Comparison of ENCODE assay signal across 8 mouse cellular contexts in the genomic region with DNA sequence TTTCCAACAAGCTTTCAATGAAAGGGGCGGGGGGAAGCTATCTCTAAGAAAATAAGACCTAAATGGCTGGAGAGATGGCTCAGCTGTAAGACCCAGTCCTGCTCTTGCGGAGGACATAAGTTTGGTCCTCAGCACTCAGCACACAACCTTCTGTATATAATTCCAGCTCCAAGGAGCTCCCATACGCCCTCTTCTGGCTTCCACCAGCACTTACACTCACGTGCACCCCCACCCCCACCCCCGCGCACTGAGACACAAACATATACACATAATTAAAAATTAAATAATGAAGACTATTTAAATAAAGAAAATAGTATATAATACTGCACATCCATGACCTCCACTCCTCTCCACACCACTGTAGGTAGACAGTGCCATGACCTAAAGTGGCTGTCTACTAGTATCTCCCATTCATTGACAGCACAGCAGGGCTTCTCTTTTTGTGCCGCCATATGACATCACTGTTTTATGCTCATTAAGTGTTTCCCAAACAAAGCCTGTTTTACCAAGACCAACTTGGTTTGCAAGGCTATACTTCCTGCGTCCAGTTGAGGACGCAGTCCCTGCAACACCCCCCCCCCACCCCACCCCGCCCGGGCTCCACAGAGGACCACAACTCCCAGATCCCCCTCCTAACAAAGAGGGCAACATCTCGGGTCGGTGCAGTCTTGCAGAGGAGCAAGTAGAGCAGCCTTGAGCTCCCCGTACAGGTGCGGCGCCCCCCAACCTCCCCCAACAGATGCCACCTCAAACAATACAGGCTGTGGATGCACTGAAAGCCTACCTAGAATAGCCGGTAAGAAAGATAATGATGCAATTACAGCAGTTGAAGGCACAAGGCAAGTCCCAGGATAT. TPM values are rescaled to one million over a fixed set of nuclear protein-coding genes. Genes with fewer than 3 reads are reported as not detected.
DNase-seq lines count a peak whose midpoint lies in the region; ATAC-seq and TF ChIP-seq lines count a peak whose summit lies in the region.

No protein-coding gene starts in this region.

- 24% methylated on average over 17 of the region's 17 CpGs for WGBS in kidney, postnatal 0 days
- 26% methylated on average over 17 of the region's 17 CpGs for WGBS in intestine, embryonic 16.5 days
- WGBS in neural tube, embryonic 12.5 days: 26% methylated on average over 17 of the region's 17 CpGs

- peak overlapping the region; percentile 40 for H3K4me3 ChIP-seq in kidney, postnatal 0 days (replicated peaks; ENCODE audit: low read depth, low read length)
- H3K4me3 ChIP-seq in cortical plate, adult 2 months (ENCODE audit: insufficient read depth, low read length): peak overlapping the region; percentile 61
- H3K4me3 ChIP-seq in intestine, embryonic 16.5 days (ENCODE audit: low read length): peak overlapping the region; percentile 69
- H3K4me3 ChIP-seq in neural tube, embryonic 12.5 days: peak overlapping the region; percentile 57

- no peak for DNase-seq in kidney, postnatal 0 days (ENCODE audit: low spot score)
- DNase-seq in kidney, adult 9 months: no peak
- DNase-seq in frontal cortex, postnatal 14 days (ENCODE audit: low spot score in 2 of 2): no peak
- no peak for DNase-seq in spleen, postnatal 14 days (ENCODE audit: low spot score in 2 of 2)
- DNase-seq in ovary, postnatal 10 days (ENCODE audit: low spot score): no peak

- no peak for TF ChIP-seq CTCF in kidney, postnatal 0 days (IDR thresholded peaks at IDR 0.05; ENCODE audit: low read depth)
- no peak for TF ChIP-seq CTCF in cortical plate, adult 2 months (IDR thresholded peaks at IDR 0.05; ENCODE audit: extremely low read depth, insufficient read depth, low read length)

- H3K36me3 ChIP-seq in kidney, postnatal 0 days (ENCODE audit: insufficient read depth, low read length): no peaks in the 10 kb centered on the region
- no peaks in the 10 kb centered on the region for H3K36me3 ChIP-seq in intestine, embryonic 16.5 days (ENCODE audit: control insufficient read depth, insufficient read depth, low read length)
- H3K36me3 ChIP-seq in neural tube, embryonic 12.5 days: peaks cover 6% of the 10 kb centered on the region; the same call in 1 of the 2 replicates

- peak overlapping the region; percentile 88 for H3K4me2 ChIP-seq in kidney, postnatal 0 days (ENCODE audit: low read length)
- peak overlapping the region; percentile 97 for H3K4me2 ChIP-seq in intestine, embryonic 16.5 days (ENCODE audit: low read depth, low read length)
- peak overlapping the region; percentile 73 for H3K4me2 ChIP-seq in neural tube, embryonic 12.5 days (replicated peaks)

- no peak for TF ChIP-seq POLR2A in cortical plate, adult 2 months (IDR thresholded peaks at IDR 0.05; ENCODE audit: extremely low read depth, insufficient read depth, low read length)

- H3K4me1 ChIP-seq in kidney, postnatal 0 days (replicated peaks; ENCODE audit: insufficient read depth, low read length): no peaks in the 10 kb centered on the region
- no peaks in the 10 kb centered on the region; the same call in 1 of the 2 replicates for H3K4me1 ChIP-seq in cortical plate, adult 2 months (ENCODE audit: control insufficient read depth, insufficient read depth, low read length)
- H3K4me1 ChIP-seq in intestine, embryonic 16.5 days (ENCODE audit: control insufficient read depth, insufficient read depth, low read length): peaks cover 5% of the 10 kb centered on the region
- peaks cover 13% of the 10 kb centered on the region; the same call in 1 of the 2 replicates for H3K4me1 ChIP-seq in neural tube, embryonic 12.5 days

- ATAC-seq in kidney, postnatal 0 days (replicated peaks; ENCODE audit: low FRiP score, low read depth): peak; percentile 52; the same call in 1 of the 2 replicates
- ATAC-seq in intestine, embryonic 16.5 days: peak; percentile 76
- peak; percentile 70 for ATAC-seq in neural tube, embryonic 12.5 days (ENCODE audit: low FRiP score, low read depth)

- H3K9me3 ChIP-seq in kidney, postnatal 0 days (replicated peaks; ENCODE audit: low read length): no peaks in the 10 kb centered on the region
- H3K9me3 ChIP-seq in intestine, embryonic 16.5 days (ENCODE audit: control insufficient read depth, low read length): no peaks in the 10 kb centered on the region
- no peaks in the 10 kb centered on the region for H3K9me3 ChIP-seq in neural tube, embryonic 12.5 days

- no peaks in the 10 kb centered on the region for H3K27me3 ChIP-seq in kidney, postnatal 0 days (ENCODE audit: insufficient read depth, low read length)
- no peaks in the 10 kb centered on the region for H3K27me3 ChIP-seq in intestine, embryonic 16.5 days (replicated peaks; ENCODE audit: control insufficient read depth, insufficient read depth, low read length)
- no peaks in the 10 kb centered on the region for H3K27me3 ChIP-seq in neural tube, embryonic 12.5 days (replicated peaks)

- H3K27ac ChIP-seq in kidney, postnatal 0 days: no peak overlapping the region
- H3K27ac ChIP-seq in cortical plate, adult 2 months (ENCODE audit: insufficient read depth, low read length): no peak overlapping the region
- peak overlapping the region; percentile 48 for H3K27ac ChIP-seq in intestine, embryonic 16.5 days (ENCODE audit: low read length)
- H3K27ac ChIP-seq in neural tube, embryonic 12.5 days: peak overlapping the region; percentile 76

- peak overlapping the region; percentile 38; the same call in 1 of the 2 replicates for H3K9ac ChIP-seq in kidney, postnatal 0 days (ENCODE audit: low read depth, low read length)
- peak overlapping the region; percentile 68 for H3K9ac ChIP-seq in intestine, embryonic 16.5 days (ENCODE audit: low read depth, low read length)
- H3K9ac ChIP-seq in neural tube, embryonic 12.5 days: peak overlapping the region; percentile 70

RNA-seq across cellular contexts. Expression of a gene that starts 0.5 kb away (rescaled TPM):
- polyA plus RNA-seq in kidney, postnatal 0 days (2015; fragmentation: Nextera tagmentation; extraction: Ambion mirVana): 16.6 and 19.0 TPM in 2 replicates
- 48.5 and 50.1 TPM in 2 replicates for polyA plus RNA-seq in cortical plate, adult 2 months (2012; rRNA removed)
- polyA plus RNA-seq in intestine, embryonic 16.5 days (2015; fragmentation: Nextera tagmentation; extraction: Ambion mirVana): 14.1 and 17.1 TPM in 2 replicates
- 74.8 and 77.8 TPM in 2 replicates for polyA plus RNA-seq in neural tube, embryonic 12.5 days (2016; fragmentation: Nextera tagmentation; extraction: Ambion mirVana)

RNA-seq across cellular contexts. Expression of a gene that starts 16.5 kb away (rescaled TPM):
- polyA plus RNA-seq in kidney, postnatal 0 days (2015; fragmentation: Nextera tagmentation; extraction: Ambion mirVana): 14.1 and 16.1 TPM in 2 replicates
- 0.28 and 0.31 TPM in 2 replicates for polyA plus RNA-seq in cortical plate, adult 2 months (2012; rRNA removed)
- 3.1 and 4.3 TPM in 2 replicates for polyA plus RNA-seq in intestine, embryonic 16.5 days (2015; fragmentation: Nextera tagmentation; extraction: Ambion mirVana)
- polyA plus RNA-seq in neural tube, embryonic 12.5 days (2016; fragmentation: Nextera tagmentation; extraction: Ambion mirVana): 1.5 and 1.7 TPM in 2 replicates

RNA-seq across cellular contexts. Expression of a gene that starts 45.8 kb away (rescaled TPM):
- polyA plus RNA-seq in kidney, postnatal 0 days (2015; fragmentation: Nextera tagmentation; extraction: Ambion mirVana): 61.3 and 68.5 TPM in 2 replicates
- polyA plus RNA-seq in cortical plate, adult 2 months (2012; rRNA removed): 84.4 and 87.8 TPM in 2 replicates
- 76.4 and 81.6 TPM in 2 replicates for polyA plus RNA-seq in intestine, embryonic 16.5 days (2015; fragmentation: Nextera tagmentation; extraction: Ambion mirVana)
- 41.7 and 46.8 TPM in 2 replicates for polyA plus RNA-seq in neural tube, embryonic 12.5 days (2016; fragmentation: Nextera tagmentation; extraction: Ambion mirVana)

RNA-seq across cellular contexts. Expression of a gene that starts 53.2 kb away (rescaled TPM):
- polyA plus RNA-seq in kidney, postnatal 0 days (2015; fragmentation: Nextera tagmentation; extraction: Ambion mirVana): 159 and 169 TPM in 2 replicates
- polyA plus RNA-seq in cortical plate, adult 2 months (2012; rRNA removed): 10.1 and 11.5 TPM in 2 replicates
- 128 and 133 TPM in 2 replicates for polyA plus RNA-seq in intestine, embryonic 16.5 days (2015; fragmentation: Nextera tagmentation; extraction: Ambion mirVana)
- polyA plus RNA-seq in neural tube, embryonic 12.5 days (2016; fragmentation: Nextera tagmentation; extraction: Ambion mirVana): 15.7 and 18.2 TPM in 2 replicates

RNA-seq across cellular contexts. Expression of a gene that starts 53.4 kb away (rescaled TPM):
- polyA plus RNA-seq in kidney, postnatal 0 days (2015; fragmentation: Nextera tagmentation; extraction: Ambion mirVana): 37.6 and 41.2 TPM in 2 replicates
- 26.5 and 32.1 TPM in 2 replicates for polyA plus RNA-seq in cortical plate, adult 2 months (2012; rRNA removed)
- polyA plus RNA-seq in intestine, embryonic 16.5 days (2015; fragmentation: Nextera tagmentation; extraction: Ambion mirVana): 26.4 and 27.0 TPM in 2 replicates
- 39.1 and 42.6 TPM in 2 replicates for polyA plus RNA-seq in neural tube, embryonic 12.5 days (2016; fragmentation: Nextera tagmentation; extraction: Ambion mirVana)

Comparison
In these comparisons a context has a peak if more than half of its experiments do, and no peak if none do; other contexts are left out.
1. H3K27ac ChIP-seq: peak in intestine, embryonic 16.5 days (single experiment) and neural tube, embryonic 12.5 days (single experiment); none in kidney, postnatal 0 days (single experiment) and cortical plate, adult 2 months (single experiment).
2. Peak in every context shown above with its lines, with median percentiles within 50 percentile points of each other: ATAC-seq, H3K4me2 ChIP-seq, H3K4me3 ChIP-seq and H3K9ac ChIP-seq.